Mouse (Mus musculus): ENCODE results near the gene Gm36245. TPM values are rescaled to one million over a fixed set of nuclear protein-coding genes. Genes with fewer than 3 reads are reported as not detected.

Gene Gm36245
- polyA plus RNA-seq (2021; fragmentation: Nextera tagmentation) = not detected in 2 replicates
- long read RNA-seq, experiment 1 = 0 reads
- long read RNA-seq, experiment 2 = 0 reads

DNA sequence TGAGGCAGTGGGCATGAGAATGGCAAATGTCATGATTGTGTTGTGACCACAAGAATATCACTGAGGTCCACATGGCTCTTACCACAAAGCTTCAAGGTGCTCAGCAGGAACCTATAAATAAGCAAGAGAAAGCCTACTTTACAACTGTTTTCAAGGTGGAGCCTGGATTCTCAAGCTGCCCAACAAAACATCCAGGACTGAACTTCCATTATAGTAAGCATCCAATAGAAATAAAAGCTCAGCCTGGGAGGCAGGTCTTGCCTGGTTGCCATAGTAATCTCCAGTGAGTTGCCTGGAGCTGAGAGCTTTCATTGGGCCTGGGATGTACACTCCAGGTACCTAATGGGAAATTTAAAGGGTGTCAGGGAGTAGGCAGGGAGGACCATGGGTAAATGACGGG, at the start of gene Gm36245:
Gene Gm36245, plus strand, starts transcription at position 301 of the 400 bp plus-strand sequence.

DNA sequence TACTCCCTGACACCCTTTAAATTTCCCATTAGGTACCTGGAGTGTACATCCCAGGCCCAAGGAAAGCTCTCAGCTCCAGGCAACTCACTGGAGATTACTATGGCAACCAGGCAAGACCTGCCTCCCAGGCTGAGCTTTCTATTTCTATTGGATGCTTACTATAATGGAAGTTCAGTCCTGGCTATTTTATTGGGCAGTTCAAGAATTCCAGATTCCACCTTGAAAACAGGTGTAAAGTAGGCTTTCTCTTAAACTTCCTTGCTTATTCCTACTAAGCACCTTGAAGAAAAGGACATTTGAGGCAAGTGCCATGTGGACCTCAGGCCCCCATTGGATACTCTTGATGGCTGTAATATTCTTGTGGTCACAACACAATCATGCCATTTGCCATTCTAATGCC, 37.3 kb upstream of the Gm36245 start, which contains the start of gene 1700025B11Rik:
Gene 1700025B11Rik, minus strand, starts transcription at position 101 of the 400 bp plus-strand sequence.

DNA sequence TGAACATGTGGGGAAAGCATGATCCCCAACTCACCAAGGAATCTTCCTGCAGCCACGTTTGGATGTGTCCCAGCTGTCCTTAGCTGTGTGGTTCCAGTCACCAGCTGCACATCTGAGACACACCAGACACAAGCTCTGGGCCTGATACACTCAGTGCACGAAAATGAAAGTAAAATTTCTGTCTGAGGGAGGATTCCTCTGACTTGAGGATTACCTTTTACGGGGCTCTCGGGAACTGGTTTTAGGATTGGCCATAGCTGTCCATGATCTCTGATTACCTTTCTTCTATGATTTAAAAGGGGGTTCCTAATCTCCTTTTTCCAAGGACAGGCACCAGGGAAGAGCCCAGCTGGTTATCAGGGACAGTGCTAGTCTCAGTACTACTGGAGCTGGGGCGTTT, 3.1 kb upstream of the Gm36245 start, which contains the start of gene Apol10b:
Gene Apol10b, minus strand, starts transcription at position 165 of the 400 bp plus-strand sequence.

DNA sequence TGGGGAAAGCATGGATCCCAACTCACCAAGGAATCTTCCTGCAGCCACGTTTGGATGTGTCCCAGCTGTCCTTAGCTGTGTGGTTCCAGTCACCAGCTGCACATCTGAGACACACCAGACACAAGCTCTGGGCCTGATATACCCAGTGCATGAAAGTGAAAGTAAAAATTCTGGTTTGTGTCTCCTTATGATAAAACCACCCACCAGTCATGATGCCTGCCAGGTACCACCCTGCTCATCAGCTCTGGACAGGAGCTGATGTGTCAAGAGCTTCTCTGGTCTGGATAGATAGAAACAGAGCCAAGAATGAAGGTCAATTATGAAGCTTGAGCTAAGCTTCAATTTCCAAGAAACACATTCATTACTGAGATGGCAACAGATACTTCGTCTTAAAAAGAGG, 44.1 kb downstream of the Gm36245 start, which contains the start of gene Apol11b:
Gene Apol11b, minus strand, starts transcription at position 111 of the 400 bp plus-strand sequence.

Other genes starting within 250 kb of the Gm36245 start
- gene Apol7a, start 200.1 kb upstream of the Gm36245 start, polyA plus RNA-seq (2021; fragmentation: Nextera tagmentation) = 0.33 and 0.49 TPM in 2 replicates
- gene Apol9a, start 188.1 kb upstream of the Gm36245 start, polyA plus RNA-seq (2021; fragmentation: Nextera tagmentation) = 0.18 TPM in 1 of 2 replicates, not detected in the other
- 0.11 and 0.29 TPM in 2 replicates for gene Apol7b, start 151.8 kb upstream of the Gm36245 start, polyA plus RNA-seq (2021; fragmentation: Nextera tagmentation)
- not detected in 2 replicates for gene Apol10a, start 122.2 kb upstream of the Gm36245 start, polyA plus RNA-seq (2021; fragmentation: Nextera tagmentation)
- gene Apol11a, start 91.0 kb upstream of the Gm36245 start, polyA plus RNA-seq (2021; fragmentation: Nextera tagmentation) = not detected in 2 replicates
- not detected in 2 replicates for gene Apol7c, start 65.9 kb upstream of the Gm36245 start, polyA plus RNA-seq (2021; fragmentation: Nextera tagmentation)
- gene 1700025B11Rik, start 37.4 kb upstream of the Gm36245 start, polyA plus RNA-seq (2021; fragmentation: Nextera tagmentation) = not detected in 2 replicates
- gene Apol10b, start 3.1 kb upstream of the Gm36245 start, polyA plus RNA-seq (2021; fragmentation: Nextera tagmentation) = 0.13 and 0.30 TPM in 2 replicates
- gene Apol11b, start 44.0 kb downstream of the Gm36245 start, polyA plus RNA-seq (2021; fragmentation: Nextera tagmentation) = not detected in 2 replicates
- 0.20 TPM in 1 of 2 replicates, not detected in the other for gene Apol7e, start 99.6 kb downstream of the Gm36245 start, polyA plus RNA-seq (2021; fragmentation: Nextera tagmentation)
- gene Apol9b, start 129.8 kb downstream of the Gm36245 start, polyA plus RNA-seq (2021; fragmentation: Nextera tagmentation) = 0.38 and 0.69 TPM in 2 replicates
- 1.2 and 2.6 TPM in 2 replicates for gene Apol8, start 157.7 kb downstream of the Gm36245 start, polyA plus RNA-seq (2021; fragmentation: Nextera tagmentation)
- gene Myh9, start 242.9 kb downstream of the Gm36245 start, polyA plus RNA-seq (2021; fragmentation: Nextera tagmentation) = 6.5 and 6.6 TPM in 2 replicates